8 mouse cellular contexts compared by ENCODE assay signal in genomic region chr11:115766981-115767380, GRCm38 (mm10). TPM values are rescaled to one million over a fixed set of nuclear protein-coding genes. Genes with fewer than 3 reads are reported as not detected.
DNase-seq lines count a peak whose midpoint lies in the region; ATAC-seq and TF ChIP-seq lines count a peak whose summit lies in the region.

No protein-coding gene starts in this region.

- H3K9me3 ChIP-seq in lung, postnatal 0 days (ENCODE audit: low read length), result no peaks in the 10 kb centered on the region
- H3K9me3 ChIP-seq in hindbrain, embryonic 16.5 days (ENCODE audit: control insufficient read depth, low read length), result no peaks in the 10 kb centered on the region
- H3K9me3 ChIP-seq in limb, embryonic 15.5 days, result no peaks in the 10 kb centered on the region
- no peaks in the 10 kb centered on the region for H3K9me3 ChIP-seq in stomach, embryonic 16.5 days (replicated peaks; ENCODE audit: control insufficient read depth, low read length)

- WGBS in lung, postnatal 0 days, result 68% methylated on average over 8 of the region's 8 CpGs
- 83% methylated on average over 8 of the region's 8 CpGs for WGBS in hindbrain, embryonic 16.5 days
- WGBS in limb, embryonic 15.5 days, result 81% methylated on average over 8 of the region's 8 CpGs
- WGBS in stomach, embryonic 16.5 days, result 80% methylated on average over 8 of the region's 8 CpGs

- DNase-seq in lung, postnatal 0 days (ENCODE audit: low spot score), result no peak
- no peak for DNase-seq in lung, postnatal 4 days
- DNase-seq in thymus, postnatal 0 days (ENCODE audit: low spot score), result no peak
- no peak for DNase-seq in right cerebral cortex, postnatal 36 days (ENCODE audit: low spot score in 2 of 2)
- no peak for DNase-seq in right cerebral cortex, adult 2 months (ENCODE audit: low spot score in 2 of 2)

- peak overlapping the region; percentile 94 for H3K27ac ChIP-seq in lung, postnatal 0 days (ENCODE audit: low read length)
- H3K27ac ChIP-seq in hindbrain, embryonic 16.5 days (ENCODE audit: low read depth, low read length), result no peak overlapping the region
- peak overlapping the region; percentile 91; the same call in 1 of the 2 replicates for H3K27ac ChIP-seq in limb, embryonic 15.5 days
- H3K27ac ChIP-seq in stomach, embryonic 16.5 days (ENCODE audit: low read length), result no peak overlapping the region

- H3K4me1 ChIP-seq in lung, postnatal 0 days (ENCODE audit: insufficient read depth, low read depth, low read length), result peaks cover 13% of the 10 kb centered on the region; the same call in 1 of the 2 replicates
- peaks cover 22% of the 10 kb centered on the region for H3K4me1 ChIP-seq in hindbrain, embryonic 16.5 days (ENCODE audit: control insufficient read depth, insufficient read depth, low read depth, low read length)
- H3K4me1 ChIP-seq in limb, embryonic 15.5 days, result peaks cover 18% of the 10 kb centered on the region
- peaks cover 11% of the 10 kb centered on the region for H3K4me1 ChIP-seq in stomach, embryonic 16.5 days (ENCODE audit: control insufficient read depth, insufficient read depth, low read length)

- H3K4me3 ChIP-seq in lung, postnatal 0 days (ENCODE audit: low read depth, low read length), result no peak overlapping the region
- H3K4me3 ChIP-seq in hindbrain, embryonic 16.5 days (ENCODE audit: low read length), result no peak overlapping the region
- peak overlapping the region; percentile 87; the same call in 1 of the 2 replicates for H3K4me3 ChIP-seq in limb, embryonic 15.5 days
- H3K4me3 ChIP-seq in stomach, embryonic 16.5 days (replicated peaks; ENCODE audit: low read length), result no peak overlapping the region

- no peak overlapping the region for H3K9ac ChIP-seq in lung, postnatal 0 days (replicated peaks; ENCODE audit: low read depth)
- H3K9ac ChIP-seq in hindbrain, embryonic 16.5 days (ENCODE audit: low read depth, low read length), result peak overlapping the region; percentile 92
- no peak overlapping the region for H3K9ac ChIP-seq in limb, embryonic 15.5 days
- H3K9ac ChIP-seq in stomach, embryonic 16.5 days (ENCODE audit: low read length), result 0 out of 2 replicates have a peak overlapping the region, but pooled peaks have one; percentile 96

- no peaks in the 10 kb centered on the region for H3K36me3 ChIP-seq in lung, postnatal 0 days (ENCODE audit: insufficient read depth, low read length)
- H3K36me3 ChIP-seq in hindbrain, embryonic 16.5 days (ENCODE audit: control insufficient read depth, insufficient read depth, low read length), result no peaks in the 10 kb centered on the region
- H3K36me3 ChIP-seq in limb, embryonic 15.5 days, result no peaks in the 10 kb centered on the region
- H3K36me3 ChIP-seq in stomach, embryonic 16.5 days (ENCODE audit: control insufficient read depth, insufficient read depth, low read length), result no peaks in the 10 kb centered on the region

- H3K27me3 ChIP-seq in lung, postnatal 0 days (replicated peaks; ENCODE audit: insufficient read depth, low read length), result no peaks in the 10 kb centered on the region
- H3K27me3 ChIP-seq in hindbrain, embryonic 16.5 days (replicated peaks; ENCODE audit: control insufficient read depth, insufficient read depth, low read length), result no peaks in the 10 kb centered on the region
- H3K27me3 ChIP-seq in limb, embryonic 15.5 days, result no peaks in the 10 kb centered on the region
- H3K27me3 ChIP-seq in stomach, embryonic 16.5 days (ENCODE audit: control insufficient read depth, insufficient read depth, low read length), result no peaks in the 10 kb centered on the region

- no peak for TF ChIP-seq CTCF in lung, postnatal 0 days (IDR thresholded peaks at IDR 0.05)

- no peak for TF ChIP-seq EP300 in lung, postnatal 0 days (IDR thresholded peaks at IDR 0.05)

- H3K4me2 ChIP-seq in lung, postnatal 0 days (replicated peaks; ENCODE audit: low read depth, low read length), result peak overlapping the region; percentile 77
- H3K4me2 ChIP-seq in hindbrain, embryonic 16.5 days (ENCODE audit: low read length), result peak overlapping the region; percentile 80; the same call in 1 of the 2 replicates
- no peak overlapping the region for H3K4me2 ChIP-seq in limb, embryonic 15.5 days
- peak overlapping the region; percentile 86; the same call in 1 of the 2 replicates for H3K4me2 ChIP-seq in stomach, embryonic 16.5 days (ENCODE audit: low read depth, low read length)

- no peak for ATAC-seq in lung, postnatal 0 days
- ATAC-seq in hindbrain, embryonic 16.5 days, result no peak
- no peak for ATAC-seq in limb, embryonic 15.5 days (ENCODE audit: insufficient number of reproducible peaks, low FRiP score, low TSS enrichment, low read depth)
- ATAC-seq in stomach, embryonic 16.5 days (ENCODE audit: insufficient read depth, low FRiP score), result no peak

RNA-seq across cellular contexts. Expression of gene Tmem94, which starts 1.7 kb away (rescaled TPM):
- 17.0 and 19.4 TPM in 2 replicates for polyA plus RNA-seq in lung, postnatal 0 days (2015; fragmentation: Nextera tagmentation; extraction: Ambion mirVana)
- polyA plus RNA-seq in hindbrain, embryonic 16.5 days (2015; fragmentation: Nextera tagmentation; extraction: Ambion mirVana), result 22.0 and 29.0 TPM in 2 replicates
- polyA plus RNA-seq in limb, embryonic 15.5 days (2015; fragmentation: Nextera tagmentation; extraction: Ambion mirVana), result 23.6 and 28.1 TPM in 2 replicates
- 21.4 and 23.1 TPM in 2 replicates for polyA plus RNA-seq in stomach, embryonic 16.5 days (2015; fragmentation: Nextera tagmentation; extraction: Ambion mirVana)
- polyA plus RNA-seq in thymus, postnatal 0 days (2015; fragmentation: Nextera tagmentation; extraction: Ambion mirVana), result 8.3 and 9.5 TPM in 2 replicates

RNA-seq across cellular contexts. Expression of gene Caskin2, which starts 46.5 kb away (rescaled TPM):
- polyA plus RNA-seq in lung, postnatal 0 days (2015; fragmentation: Nextera tagmentation; extraction: Ambion mirVana), result 17.5 and 17.9 TPM in 2 replicates
- polyA plus RNA-seq in hindbrain, embryonic 16.5 days (2015; fragmentation: Nextera tagmentation; extraction: Ambion mirVana), result 9.0 and 12.6 TPM in 2 replicates
- 16.5 and 17.9 TPM in 2 replicates for polyA plus RNA-seq in limb, embryonic 15.5 days (2015; fragmentation: Nextera tagmentation; extraction: Ambion mirVana)
- polyA plus RNA-seq in stomach, embryonic 16.5 days (2015; fragmentation: Nextera tagmentation; extraction: Ambion mirVana), result 14.9 and 16.8 TPM in 2 replicates
- polyA plus RNA-seq in thymus, postnatal 0 days (2015; fragmentation: Nextera tagmentation; extraction: Ambion mirVana), result 3.5 and 3.7 TPM in 2 replicates

RNA-seq across cellular contexts. Expression of gene Tsen54, which starts 47.5 kb away (rescaled TPM):
- 18.2 and 19.9 TPM in 2 replicates for polyA plus RNA-seq in lung, postnatal 0 days (2015; fragmentation: Nextera tagmentation; extraction: Ambion mirVana)
- 18.7 and 23.3 TPM in 2 replicates for polyA plus RNA-seq in hindbrain, embryonic 16.5 days (2015; fragmentation: Nextera tagmentation; extraction: Ambion mirVana)
- polyA plus RNA-seq in limb, embryonic 15.5 days (2015; fragmentation: Nextera tagmentation; extraction: Ambion mirVana), result 29.5 and 31.3 TPM in 2 replicates
- 26.4 and 28.1 TPM in 2 replicates for polyA plus RNA-seq in stomach, embryonic 16.5 days (2015; fragmentation: Nextera tagmentation; extraction: Ambion mirVana)
- 23.4 and 23.5 TPM in 2 replicates for polyA plus RNA-seq in thymus, postnatal 0 days (2015; fragmentation: Nextera tagmentation; extraction: Ambion mirVana)

RNA-seq across cellular contexts. Expression of gene Llgl2, which starts 56.9 kb away (rescaled TPM):
- 66.0 and 70.1 TPM in 2 replicates for polyA plus RNA-seq in lung, postnatal 0 days (2015; fragmentation: Nextera tagmentation; extraction: Ambion mirVana)
- polyA plus RNA-seq in hindbrain, embryonic 16.5 days (2015; fragmentation: Nextera tagmentation; extraction: Ambion mirVana), result 1.3 and 2.1 TPM in 2 replicates
- polyA plus RNA-seq in limb, embryonic 15.5 days (2015; fragmentation: Nextera tagmentation; extraction: Ambion mirVana), result 22.4 and 23.1 TPM in 2 replicates
- polyA plus RNA-seq in stomach, embryonic 16.5 days (2015; fragmentation: Nextera tagmentation; extraction: Ambion mirVana), result 65.6 and 75.3 TPM in 2 replicates
- 15.6 and 15.7 TPM in 2 replicates for polyA plus RNA-seq in thymus, postnatal 0 days (2015; fragmentation: Nextera tagmentation; extraction: Ambion mirVana)

RNA-seq across cellular contexts. Expression of gene Grb2, which starts 58.6 kb away (rescaled TPM):
- 62.8 and 75.9 TPM in 2 replicates for polyA plus RNA-seq in lung, postnatal 0 days (2015; fragmentation: Nextera tagmentation; extraction: Ambion mirVana)
- polyA plus RNA-seq in hindbrain, embryonic 16.5 days (2015; fragmentation: Nextera tagmentation; extraction: Ambion mirVana), result 183 and 193 TPM in 2 replicates
- polyA plus RNA-seq in limb, embryonic 15.5 days (2015; fragmentation: Nextera tagmentation; extraction: Ambion mirVana), result 87.7 and 93.9 TPM in 2 replicates
- polyA plus RNA-seq in stomach, embryonic 16.5 days (2015; fragmentation: Nextera tagmentation; extraction: Ambion mirVana), result 59.1 and 79.6 TPM in 2 replicates
- polyA plus RNA-seq in thymus, postnatal 0 days (2015; fragmentation: Nextera tagmentation; extraction: Ambion mirVana), result 143 and 144 TPM in 2 replicates

Comparison
In these comparisons a context has a peak if more than half of its experiments do, and no peak if none do; other contexts are left out.
1. H3K27ac ChIP-seq: peak in lung, postnatal 0 days (single experiment) and limb, embryonic 15.5 days (single experiment); none in hindbrain, embryonic 16.5 days (single experiment) and stomach, embryonic 16.5 days (single experiment).
2. H3K9ac ChIP-seq: peak in hindbrain, embryonic 16.5 days (single experiment) and stomach, embryonic 16.5 days (single experiment); none in lung, postnatal 0 days (single experiment) and limb, embryonic 15.5 days (single experiment).